Mouse (Mus musculus): ENCODE results near the gene Dnaic2.

- TF ChIP-seq CTCF (IDR thresholded peaks at IDR 0.05; ENCODE audit: extremely low read depth, insufficient read length, insufficient replicate concordance, low read depth, low read length) (no peak), POLR2A (IDR thresholded peaks at IDR 0.05; ENCODE audit: low read depth, low read length) (no peak)
Measured at GRCm38 (mm10) chr11:114769911-114770310, 42.7 kb downstream of the Dnaic2 start.

All from small intestine, adult 2 months (tissue).